Mouse (Mus musculus): ENCODE data around the gene Eif4ebp2. TPM values are rescaled to one million over a fixed set of nuclear protein-coding genes. Genes with fewer than 3 reads are reported as not detected.
A peak's percentile ranks its signal among the peaks of the same experiment; 100 is the strongest.

Eif4ebp2 gene
- polyA plus RNA-seq, 1 experiment from 2014 or later, result 56.2 TPM

- Histone ChIP-seq H3K4me1 (replicated peaks) (peaks cover 52% of the 10 kb centered on the region), H3K36me3 (no peaks in the 10 kb centered on the region), H3K4me3 (no peak overlapping the region), H3K27ac (replicated peaks) (no peak overlapping the region), H3K4me2 (0 out of 2 replicates have a peak overlapping the region, but pooled peaks have one; percentile 81), H3K27me3 (0 out of 2 replicates have a peak, but pooled peaks cover 2% of the 10 kb centered on the region), H3K9ac (no peak overlapping the region), H3K9me3 (no peaks in the 10 kb centered on the region)
- no peak for ATAC-seq (ENCODE audit: low FRiP score, low read depth)
- 79% methylated on average over 5 of the region's 5 CpGs for WGBS
These were observed 73.8 kb downstream of the Eif4ebp2 start for GRCm38 (mm10) chr10:61378698-61379097.

Other genes starting within 250 kb of the Eif4ebp2 start
- 0.26 and 0.35 TPM in 2 replicates for gene Adamts14, start 179.2 kb downstream of the Eif4ebp2 start, polyA plus RNA-seq (2015; fragmentation: Nextera tagmentation; extraction: Ambion mirVana)
- not detected in 2 replicates for gene Prf1, start 154.8 kb downstream of the Eif4ebp2 start, polyA plus RNA-seq (2015; fragmentation: Nextera tagmentation; extraction: Ambion mirVana)
- gene Pald1, start 69.1 kb downstream of the Eif4ebp2 start, polyA plus RNA-seq (2015; fragmentation: Nextera tagmentation; extraction: Ambion mirVana), result 26.4 and 32.4 TPM in 2 replicates
- gene Nodal, start 34.7 kb downstream of the Eif4ebp2 start, polyA plus RNA-seq (2015; fragmentation: Nextera tagmentation; extraction: Ambion mirVana), result 0.30 and 0.34 TPM in 2 replicates
- 15.6 and 17.8 TPM in 2 replicates for gene Lrrc20, start 23.1 kb upstream of the Eif4ebp2 start, polyA plus RNA-seq (2015; fragmentation: Nextera tagmentation; extraction: Ambion mirVana)
- gene Npffr1, start 142.8 kb upstream of the Eif4ebp2 start, polyA plus RNA-seq (2015; fragmentation: Nextera tagmentation; extraction: Ambion mirVana), result 1.1 and 1.4 TPM in 2 replicates
- gene Ppa1, start 195.9 kb upstream of the Eif4ebp2 start, polyA plus RNA-seq (2015; fragmentation: Nextera tagmentation; extraction: Ambion mirVana), result 204 and 212 TPM in 2 replicates
- gene Sar1a, start 227.6 kb upstream of the Eif4ebp2 start, polyA plus RNA-seq (2015; fragmentation: Nextera tagmentation; extraction: Ambion mirVana), result 190 and 193 TPM in 2 replicates
- gene Tysnd1, start 242.9 kb upstream of the Eif4ebp2 start, polyA plus RNA-seq (2015; fragmentation: Nextera tagmentation; extraction: Ambion mirVana), result 32.8 and 37.1 TPM in 2 replicates

Data from hindbrain, embryonic 15.5 days (tissue).